8 mouse cellular contexts compared by ENCODE assay signal in the genomic region with DNA sequence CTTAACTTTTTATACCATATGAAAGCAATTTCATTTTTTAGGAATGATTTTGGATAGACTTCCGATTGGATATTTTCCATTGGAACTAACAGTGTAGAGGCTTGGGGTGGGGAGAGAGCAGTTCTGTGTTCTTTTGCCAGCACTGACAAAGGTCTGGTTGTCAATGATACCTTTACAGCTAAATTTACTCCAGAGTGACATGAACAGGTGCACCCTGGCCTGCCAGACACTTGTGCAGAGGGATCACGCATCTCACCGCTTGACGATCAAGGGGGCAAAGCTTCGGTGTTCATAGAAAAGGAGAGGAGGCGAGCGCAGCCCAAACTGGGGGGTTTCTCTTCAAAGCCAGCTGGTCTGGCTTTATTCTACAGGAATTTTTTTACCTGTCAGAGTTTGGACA. TPM values are rescaled to one million over a fixed set of nuclear protein-coding genes. Genes with fewer than 3 reads are reported as not detected.
DNase-seq lines count a peak whose midpoint lies in the region; ATAC-seq and TF ChIP-seq lines count a peak whose summit lies in the region.

A gene (plus strand): TSS at position 116 of the 400 bp plus-strand sequence.

- no peak for TF ChIP-seq RAD21 in CH12.LX (IDR thresholded peaks at IDR 0.05; ENCODE audit: low read depth, low read length)

- no peaks in the 10 kb centered on the region for H3K27me3 ChIP-seq in CH12.LX (replicated peaks)
- no peaks in the 10 kb centered on the region for H3K27me3 ChIP-seq in intestine, postnatal 0 days (replicated peaks; ENCODE audit: control insufficient read depth, insufficient read depth, low read length)
- no peaks in the 10 kb centered on the region for H3K27me3 ChIP-seq in midbrain, embryonic 10.5 days (ENCODE audit: low read depth, poor library complexity, severe bottlenecking)

- in situ Hi-C loops in CH12.LX (cut with MboI; ENCODE audit: low pct_ligation_motif_present, low pct_unique_long_range_greater_than_20kb, low sequenced_read_pairs): no loop called here

- no peak within 1 kb of the TSS for H3K27ac ChIP-seq in CH12.LX (ENCODE audit: insufficient read depth, low read depth)
- no peak within 1 kb of the TSS for H3K27ac ChIP-seq in bone marrow, adult 2 months (ENCODE audit: control insufficient read depth, insufficient read depth, low read depth, low read length, poor library complexity)
- H3K27ac ChIP-seq in intestine, postnatal 0 days (ENCODE audit: low read depth, low read length): no peak within 1 kb of the TSS
- H3K27ac ChIP-seq in midbrain, embryonic 10.5 days (replicated peaks): no peak within 1 kb of the TSS

- no peak for DNase-seq in CH12.LX (ENCODE audit: extremely low read depth)
- DNase-seq in gonadal fat pad, adult 2 months (ENCODE audit: low read depth): no peak
- DNase-seq in midbrain, embryonic 10.5 days (ENCODE audit: low spot score): no peak
- DNase-seq in thymus, postnatal 0 days (ENCODE audit: low spot score): no peak
- DNase-seq in frontal cortex, postnatal 14 days (ENCODE audit: low spot score in 2 of 2): no peak
- DNase-seq in kidney, adult 18-20 months: no peak

- peak within 1 kb of the TSS; percentile 67; the same call in 1 of the 2 replicates for H3K4me2 ChIP-seq in CH12.LX (ENCODE audit: insufficient read depth, low read depth, poor library complexity, severe bottlenecking)
- no peak within 1 kb of the TSS for H3K4me2 ChIP-seq in intestine, postnatal 0 days (replicated peaks; ENCODE audit: low read depth)

- H3K4me1 ChIP-seq in CH12.LX (ENCODE audit: control insufficient read depth in 1 of 2, insufficient read depth in 2 of 2): no peaks in the 10 kb centered on the region
- H3K4me1 ChIP-seq in bone marrow, adult 2 months (ENCODE audit: control insufficient read depth, insufficient read depth, low read length): no peaks in the 10 kb centered on the region
- no peaks in the 10 kb centered on the region for H3K4me1 ChIP-seq in intestine, postnatal 0 days (replicated peaks; ENCODE audit: control insufficient read depth, insufficient read depth, low read length)
- H3K4me1 ChIP-seq in midbrain, embryonic 10.5 days: no peaks in the 10 kb centered on the region

- WGBS in bone marrow, adult 2 months: 91% methylated on average over 7 of the region's 7 CpGs
- 87% methylated on average over 7 of the region's 7 CpGs for WGBS in intestine, postnatal 0 days
- WGBS in midbrain, embryonic 10.5 days: 89% methylated on average over 7 of the region's 7 CpGs

- H3K9ac ChIP-seq in CH12.LX (ENCODE audit: insufficient read depth, low read depth): no peak within 1 kb of the TSS
- H3K9ac ChIP-seq in intestine, postnatal 0 days (ENCODE audit: low read depth, low read length): no peak within 1 kb of the TSS

- no peak for ATAC-seq in intestine, postnatal 0 days

- no peaks in the 10 kb centered on the region for H3K79me2 ChIP-seq in CH12.LX (replicated peaks; ENCODE audit: control insufficient read depth, extremely low read depth, insufficient read depth, poor library complexity, severe bottlenecking)

- TF ChIP-seq EP300 in CH12.LX (IDR thresholded peaks at IDR 0.05; ENCODE audit: low read length): no peak

- no peak within 1 kb of the TSS for H3K4me3 ChIP-seq in CH12.LX (replicated peaks in 1 of 3; ENCODE audit: low read depth in 2 of 3, low read length in 2 of 3, poor library complexity in 1 of 3)
- H3K4me3 ChIP-seq in bone marrow, adult 2 months (replicated peaks; ENCODE audit: control insufficient read depth, low read depth, low read length): no peak within 1 kb of the TSS
- H3K4me3 ChIP-seq in intestine, postnatal 0 days (ENCODE audit: low read depth, low read length): no peak within 1 kb of the TSS
- H3K4me3 ChIP-seq in midbrain, embryonic 10.5 days: no peak within 1 kb of the TSS

- no peak for TF ChIP-seq POLR2A in CH12.LX (IDR thresholded peaks at IDR 0.05; ENCODE audit: low read depth, low read length)
- TF ChIP-seq POLR2A in bone marrow, adult 2 months (IDR thresholded peaks at IDR 0.05; ENCODE audit: borderline replicate concordance, control insufficient read depth, low read depth, low read length): no peak

- no peaks in the 10 kb centered on the region for H3K9me3 ChIP-seq in CH12.LX (replicated peaks; ENCODE audit: low read length)
- H3K9me3 ChIP-seq in intestine, postnatal 0 days (ENCODE audit: control insufficient read depth): no peaks in the 10 kb centered on the region
- H3K9me3 ChIP-seq in midbrain, embryonic 10.5 days (replicated peaks): no peaks in the 10 kb centered on the region

- TF ChIP-seq CTCF in CH12.LX (conservative IDR thresholded peaks at IDR 0.05 in 1 of 2, IDR thresholded peaks at IDR 0.05 in 1 of 2; ENCODE audit: low read depth in 2 of 2, low read length in 2 of 2): no peak
- no peak for TF ChIP-seq CTCF in bone marrow, adult 2 months (IDR thresholded peaks at IDR 0.05; ENCODE audit: control insufficient read depth, insufficient read depth, low read length)
- no peak for TF ChIP-seq CTCF in intestine, postnatal 0 days (IDR thresholded peaks at IDR 0.05; ENCODE audit: low read depth)

- no peaks in the 10 kb centered on the region for H3K36me3 ChIP-seq in CH12.LX (replicated peaks in 1 of 2; ENCODE audit: control insufficient read depth in 1 of 2, insufficient read depth in 1 of 2, low read length in 1 of 2)
- H3K36me3 ChIP-seq in intestine, postnatal 0 days (ENCODE audit: control insufficient read depth, insufficient read depth): no peaks in the 10 kb centered on the region
- H3K36me3 ChIP-seq in midbrain, embryonic 10.5 days: no peaks in the 10 kb centered on the region

- dilution Hi-C loops in CH12.LX (cut with MboI; ENCODE audit: extremely low pct_ligation_motif_present, extremely low pct_unique_long_range_greater_than_20kb, low sequenced_read_pairs): no loop called here

TF ChIP-seq in CH12.LX, 34 proteins besides CTCF, POLR2A, EP300 and RAD21:
- TF ChIP-seq TCF12 (IDR thresholded peaks at IDR 0.05; ENCODE audit: low read depth, low read length): no peak
- no peak for TF ChIP-seq SMC3 (IDR thresholded peaks at IDR 0.05; ENCODE audit: low read depth, low read length)
- no peak for TF ChIP-seq NELFE (IDR thresholded peaks at IDR 0.05; ENCODE audit: low read depth, low read length)
- TF ChIP-seq MYC (IDR thresholded peaks at IDR 0.05; ENCODE audit: low read depth, low read length): no peak
- TF ChIP-seq RCOR1 (conservative IDR thresholded peaks at IDR 0.05; ENCODE audit: low read depth, low read length): no peak
- no peak for TF ChIP-seq ZMIZ1 (IDR thresholded peaks at IDR 0.05; ENCODE audit: low read depth, low read length)
- TF ChIP-seq TBP (conservative IDR thresholded peaks at IDR 0.05; ENCODE audit: low read depth, low read length): no peak
- TF ChIP-seq ELF1 (IDR thresholded peaks at IDR 0.05; ENCODE audit: low read depth, low read length): no peak
- TF ChIP-seq NRF1 (IDR thresholded peaks at IDR 0.05; ENCODE audit: low read depth, low read length): no peak
- TF ChIP-seq PAX5 (IDR thresholded peaks at IDR 0.05; ENCODE audit: low read length): no peak
- no peak for TF ChIP-seq USF1 (IDR thresholded peaks at IDR 0.05; ENCODE audit: low read depth, low read length)
- no peak for TF ChIP-seq MXI1 (IDR thresholded peaks at IDR 0.05; ENCODE audit: low read depth, low read length)
- TF ChIP-seq ETS1 (conservative IDR thresholded peaks at IDR 0.05; ENCODE audit: low read depth, low read length): no peak
- no peak for TF ChIP-seq MAX (IDR thresholded peaks at IDR 0.05; ENCODE audit: low read length)
- TF ChIP-seq POLR2AphosphoS2 (IDR thresholded peaks at IDR 0.05; ENCODE audit: low read depth, low read length): no peak
- TF ChIP-seq HCFC1 (IDR thresholded peaks at IDR 0.05; ENCODE audit: low read depth, low read length): no peak
- TF ChIP-seq MAFK (IDR thresholded peaks at IDR 0.05; ENCODE audit: insufficient replicate concordance, low read length): no peak
- TF ChIP-seq ZNF384 (IDR thresholded peaks at IDR 0.05; ENCODE audit: low read depth, low read length): no peak

RNA-seq across cellular contexts. Expression of the gene that starts here (rescaled TPM):
- 99.9 and 113 TPM in 2 replicates for total RNA-seq in CH12.LX (2012; rRNA removed)
- total RNA-seq in CH12.LX (2014; rRNA removed): 107 and 134 TPM in 2 replicates
- 159 and 199 TPM in 2 replicates for polyA plus RNA-seq in CH12.LX (2012; ENCODE audit: insufficient read length, low read depth)
- 27.4 and 37.8 TPM in 2 replicates for polyA plus RNA-seq in bone marrow, adult 2 months (2011; ENCODE audit: insufficient read depth, insufficient read length, low replicate concordance, missing spikeins)
- 12.9 and 14.4 TPM in 2 replicates for polyA plus RNA-seq in gonadal fat pad, adult 2 months (2012; rRNA removed)
- polyA plus RNA-seq in intestine, postnatal 0 days (2015; fragmentation: Nextera tagmentation; extraction: Ambion mirVana): 19.2 and 20.9 TPM in 2 replicates
- 11.9 and 13.6 TPM in 2 replicates for polyA plus RNA-seq in midbrain, embryonic 10.5 days (2016; fragmentation: Nextera tagmentation; extraction: Ambion mirVana)
- polyA plus RNA-seq in thymus, postnatal 0 days (2015; fragmentation: Nextera tagmentation; extraction: Ambion mirVana): 7.0 and 8.6 TPM in 2 replicates
